Mouse (Mus musculus) neutrophil, adult 83 days (primary cell): ENCODE results near the gene Sulf2. TPM values are rescaled to one million over a fixed set of nuclear protein-coding genes. Genes with fewer than 3 reads are reported as not detected.

ENCODE experiments used
- total RNA-seq, 2 experiments: library from RNA; stranded (reverse); gene quantifications; one replicate each; pipeline ENCODE4 v1.2.4; 2023

Sulf2 gene
- total RNA-seq: 10 to 100 TPM; 37.2 to 39.2 TPM

GRCm38 (mm10) chr2:166155454-166155815 is at the start of gene Sulf2:
TSS of gene Sulf2 (minus strand) at chr2:166155663.

Other genes starting within 250 kb of the Sulf2 start
- gene Ncoa3, start 163.0 kb downstream of the Sulf2 start, total RNA-seq: 10 to 100 TPM; 82.3 to 94.9 TPM